Mouse (Mus musculus) embryonic fibroblast, embryonic 13.5 days (primary cell): Measurements from ENCODE around the gene Adamts8.

Experiments used
- CTCF ChIP-seq: IDR thresholded peaks from 2 replicates; pipeline ENCODE4 v1.5.1; 2011; ENCODE audit warnings: mild to moderate bottlenecking, control low read depth, low read length, moderate library complexity, borderline replicate concordance; ENCODE audit not compliant: insufficient read depth
- POLR2A ChIP-seq: IDR thresholded peaks from 2 replicates; pipeline ENCODE4 v1.6.1; 2011; ENCODE audit warnings: low read depth, mild to moderate bottlenecking, control low read depth, low read length, moderate library complexity

GRCm38 (mm10) chr9:30985782-30986181 lies 43.4 kb downstream of the Adamts8 start:
- no peak for TF ChIP-seq CTCF
- no peak for TF ChIP-seq POLR2A
